Mouse (Mus musculus) fibroblast of lung, adult 2 months (primary cell): Measurements from ENCODE around the gene Mrpl45.
A peak's percentile ranks its signal among the peaks of the same experiment; 100 is the strongest.

ENCODE experiments used
- DNase-seq: peaks from one replicate; pipeline ENCODE4 v3.0.0-alpha.2; 2011; ENCODE audit warnings: low read depth

Gene Mrpl45

DNA sequence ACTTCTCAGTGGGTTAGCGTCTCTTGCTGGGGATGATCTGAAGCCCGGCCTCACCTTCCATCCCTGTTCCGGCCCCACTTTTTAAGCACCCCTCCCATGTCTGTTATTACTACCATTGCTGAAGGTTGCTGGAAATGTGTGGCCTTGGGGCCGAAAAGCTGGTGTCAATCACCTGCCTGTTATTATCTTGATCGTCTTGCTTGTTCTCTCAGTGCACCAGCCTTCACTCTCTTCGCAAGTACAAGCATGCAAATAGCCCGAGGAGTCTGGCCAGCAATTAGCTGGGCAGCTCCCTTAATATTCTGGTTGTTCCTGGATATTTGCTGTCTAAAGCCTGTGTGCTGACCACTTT lies 48.1 kb downstream of the Mrpl45 start:
- DNase-seq, result no peak

DNA sequence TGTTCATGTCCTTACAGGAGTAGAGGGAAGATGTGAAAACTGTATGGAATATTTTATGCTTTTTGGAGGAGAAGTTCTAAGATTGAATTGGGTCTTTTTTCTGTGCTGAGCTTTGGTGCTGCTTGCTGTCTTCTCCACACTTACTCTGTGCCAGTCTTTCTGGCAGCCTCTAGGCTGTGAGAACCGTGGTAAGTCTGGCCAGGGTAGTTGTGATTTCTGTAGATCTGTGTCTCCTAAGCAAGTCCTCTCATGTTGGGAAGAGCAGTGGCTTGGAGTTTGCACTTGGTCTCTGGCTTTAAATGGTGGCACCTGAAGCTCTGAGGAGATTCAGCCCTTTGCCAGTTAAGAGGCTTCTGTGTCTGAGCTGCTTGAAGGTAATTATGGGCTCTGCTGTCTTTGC lies 50.0 kb downstream of the Mrpl45 start:
- no peak for DNase-seq

DNA sequence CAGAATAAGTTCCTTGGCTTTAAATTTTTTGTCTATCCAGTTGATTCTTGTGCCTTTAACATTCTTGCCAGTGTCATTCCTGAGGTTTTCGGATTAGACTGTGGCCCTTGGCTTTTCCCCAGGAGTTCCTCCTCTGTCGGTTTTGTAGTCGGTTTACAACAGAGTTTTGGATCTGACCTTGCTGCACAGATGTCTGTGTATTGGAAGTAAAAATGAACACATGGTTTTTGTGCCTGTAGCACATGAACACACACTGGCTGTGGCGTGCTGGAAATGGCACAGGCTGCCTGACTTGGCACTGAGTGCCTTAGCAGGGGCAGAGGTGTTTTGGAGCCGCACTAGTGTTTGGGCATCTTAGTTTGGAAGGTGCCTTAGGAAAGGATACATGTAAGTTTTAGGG lies 53.0 kb downstream of the Mrpl45 start:
- DNase-seq, result peak; percentile 46

DNA sequence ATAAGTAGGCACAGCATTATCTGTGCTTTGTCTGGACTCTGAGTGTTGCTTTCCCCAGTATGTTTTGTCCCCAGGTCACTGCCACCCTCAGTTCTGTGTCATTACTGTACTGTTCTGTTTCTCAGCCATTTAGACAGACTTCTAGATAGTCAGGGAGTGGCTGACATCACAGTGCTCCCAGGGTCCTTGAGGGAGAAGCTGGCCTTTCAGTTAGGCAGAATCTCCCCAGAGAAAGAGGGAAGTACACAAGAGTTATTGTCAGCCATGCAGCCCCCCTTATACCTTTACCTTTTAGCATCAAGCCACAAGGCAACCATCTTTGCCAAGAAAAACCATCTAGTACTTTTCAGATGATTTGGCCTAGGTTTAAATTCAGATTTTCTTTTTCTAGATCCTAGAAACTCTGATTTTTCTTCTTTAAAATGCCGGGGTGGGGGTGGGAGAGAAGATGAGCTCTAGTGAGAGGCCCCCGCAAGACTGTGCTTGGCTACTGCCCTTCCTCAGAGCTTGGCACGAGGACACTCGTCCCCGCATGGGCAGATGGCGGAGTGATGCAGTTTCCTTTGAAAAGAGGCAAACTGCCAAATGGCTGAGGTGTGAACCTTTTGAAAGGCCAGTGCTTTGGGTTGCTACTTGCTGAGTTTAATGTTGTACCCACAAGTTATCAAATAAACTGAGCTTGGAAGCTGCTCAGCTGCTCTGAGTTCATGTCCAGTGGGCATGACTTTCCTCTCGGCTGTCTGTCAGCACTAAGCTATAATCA lies 55.0 kb downstream of the Mrpl45 start:
- DNase-seq, result no peak

DNA sequence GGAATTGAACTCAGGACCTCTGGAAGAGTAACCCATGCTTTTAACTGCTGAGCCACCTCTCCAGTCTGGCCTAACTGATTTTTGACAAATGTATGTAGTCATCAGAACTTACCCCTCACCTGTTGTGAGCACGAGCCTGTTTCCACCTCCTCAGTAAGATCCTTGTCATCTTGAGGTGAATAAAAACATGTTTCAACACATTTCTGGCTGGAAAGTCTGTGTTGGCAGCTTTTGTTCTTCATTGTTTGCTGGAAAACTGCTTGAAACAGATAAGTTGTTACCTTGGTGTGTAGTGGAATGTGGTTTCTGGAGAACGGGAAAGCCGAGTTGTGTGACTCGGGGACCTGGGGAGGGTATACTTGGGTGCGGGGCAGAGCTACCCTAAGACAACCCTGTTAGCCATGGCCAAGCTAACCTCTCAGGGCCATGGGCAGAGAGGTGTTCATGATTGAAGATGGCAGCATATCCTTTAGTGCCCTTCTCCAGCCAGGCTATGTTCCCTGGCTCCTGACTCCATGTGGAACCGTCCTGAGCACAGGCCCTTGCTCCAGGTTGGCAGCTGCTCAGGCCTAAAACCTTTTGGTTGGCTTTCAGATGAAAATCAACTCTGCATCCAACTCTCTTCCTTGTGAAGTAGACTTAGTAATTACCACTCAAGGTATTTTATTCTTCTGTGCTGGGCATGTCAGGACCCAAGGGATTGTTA lies 56.8 kb downstream of the Mrpl45 start:
- DNase-seq, result no peak

DNA sequence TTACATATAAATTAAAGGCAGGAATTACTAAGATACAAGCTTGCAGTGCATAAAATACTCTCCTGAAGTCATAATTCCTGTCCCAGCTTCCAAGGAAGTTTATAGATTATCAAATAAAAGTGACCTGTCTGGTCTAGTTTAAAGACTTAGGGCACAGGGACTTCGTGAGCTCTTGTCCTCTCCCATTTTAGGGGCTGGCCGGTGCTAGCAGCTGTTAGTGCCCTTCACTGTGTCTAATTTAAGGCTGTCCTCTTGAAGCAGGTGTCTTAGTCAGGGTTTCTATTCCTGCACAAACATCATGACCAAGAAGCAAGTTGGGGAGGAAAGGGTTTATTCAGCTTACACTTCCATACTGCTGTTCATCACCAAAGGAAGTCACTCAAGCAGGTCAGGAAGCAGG lies 57.9 kb downstream of the Mrpl45 start:
- no peak for DNase-seq
